Mouse (Mus musculus) MEL (cell line): ENCODE measurements around the gene Thsd7b.

Experiments
- BHLHE40 ChIP-seq: IDR thresholded peaks from 2 replicates; pipeline ENCODE4 v1.6.1; 2012; ENCODE audit warnings: low read depth, mild to moderate bottlenecking, inconsistent platforms, low read length, improper control_type of control experiment, borderline replicate concordance
- CTCF ChIP-seq, 3 experiments: IDR thresholded peaks in 2 of 3; conservative IDR thresholded peaks in 1 of 3; 2 replicates each; pipeline ENCODE4 v1.5.1; 2011 to 2012; ENCODE audit warnings: low read length in 3 of 3, low read depth in 2 of 3, mild to moderate bottlenecking in 2 of 3, improper control_type of control experiment in 1 of 3, inconsistent platforms in 1 of 3, mixed read lengths in 1 of 3, moderate library complexity in 1 of 3; ENCODE audit not compliant: control insufficient read depth in 1 of 3, insufficient read depth in 1 of 3, poor library complexity in 1 of 3, severe bottlenecking in 1 of 3
- E2F4 ChIP-seq: IDR thresholded peaks from 2 replicates; pipeline ENCODE4 v1.6.1; 2011; ENCODE audit warnings: low read depth, low read length, improper control_type of control experiment, borderline replicate concordance
- EP300 ChIP-seq, 2 experiments: IDR thresholded peaks; 2 replicates each; pipeline ENCODE4 v1.6.1; 2011; ENCODE audit warnings: improper control_type of control experiment in 2 of 2, low read length in 2 of 2, low read depth in 1 of 2, mild to moderate bottlenecking in 1 of 2
- ETS1 ChIP-seq: IDR thresholded peaks from 2 replicates; pipeline ENCODE4 v1.6.1; 2012; ENCODE audit warnings: low read depth, mild to moderate bottlenecking, inconsistent platforms, low read length, improper control_type of control experiment, moderate library complexity
- MAFK ChIP-seq: IDR thresholded peaks from 2 replicates; pipeline ENCODE4 v1.6.1; 2011; ENCODE audit warnings: low read depth, mild to moderate bottlenecking, low read length, improper control_type of control experiment, borderline replicate concordance
- MAZ ChIP-seq: IDR thresholded peaks from 2 replicates; pipeline ENCODE4 v1.6.1; 2012; ENCODE audit warnings: low read depth, mild to moderate bottlenecking, inconsistent platforms, low read length, improper control_type of control experiment
- MXI1 ChIP-seq: IDR thresholded peaks from 2 replicates; pipeline ENCODE4 v1.6.1; 2011; ENCODE audit warnings: mild to moderate bottlenecking, low read depth, low read length, improper control_type of control experiment
- SMC3 ChIP-seq: IDR thresholded peaks from 2 replicates; pipeline ENCODE4 v1.6.1; 2011; ENCODE audit warnings: low read depth, low read length, improper control_type of control experiment
- UBTF ChIP-seq: IDR thresholded peaks from 2 replicates; pipeline ENCODE4 v1.6.1; 2012; ENCODE audit warnings: low read depth, mild to moderate bottlenecking, inconsistent platforms, low read length, improper control_type of control experiment, moderate library complexity, borderline replicate concordance; ENCODE audit not compliant: insufficient read depth
- USF1 ChIP-seq: IDR thresholded peaks from 2 replicates; pipeline ENCODE4 v1.6.1; 2014; ENCODE audit warnings: low read depth, mild to moderate bottlenecking, inconsistent platforms, low read length, improper control_type of control experiment, moderate library complexity

DNA sequence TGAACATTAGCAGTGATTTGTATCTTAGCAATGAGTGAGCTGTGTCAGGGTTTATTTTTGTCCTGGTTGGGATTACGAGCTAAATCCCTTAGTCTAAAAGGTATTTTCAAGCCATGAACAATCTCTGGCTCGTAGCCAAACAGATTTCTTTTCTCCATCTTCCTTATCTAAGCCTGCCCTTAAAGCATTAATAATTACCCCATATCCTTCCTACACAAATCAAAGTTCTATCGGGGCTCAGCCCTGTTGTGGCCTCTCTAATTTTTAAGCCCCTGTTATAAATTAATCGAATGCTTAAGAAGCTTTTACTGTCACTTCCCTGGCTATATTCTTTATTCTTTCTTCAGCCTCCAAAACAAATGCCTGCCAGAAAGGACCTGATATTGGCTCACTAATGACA, 506.4 kb downstream of the Thsd7b start:
- TF ChIP-seq BHLHE40 (no peak), USF1 (no peak), MAZ (no peak), E2F4 (no peak), SMC3 (no peak), CTCF (IDR thresholded peaks at IDR 0.05 in 2 of 3, conservative IDR thresholded peaks at IDR 0.05 in 1 of 3; ENCODE audit: control insufficient read depth in 1 of 3, insufficient read depth in 1 of 3, low read depth in 2 of 3, low read length in 3 of 3, poor library complexity in 1 of 3, severe bottlenecking in 1 of 3) (no peak), EP300 (IDR thresholded peaks at IDR 0.05; ENCODE audit: low read depth in 1 of 2, low read length in 2 of 2) (no peak), MAFK (no peak), UBTF (no peak), MXI1 (no peak), ETS1 (no peak)
